Comparison of ENCODE assay signal across 22 mouse cellular contexts in genomic region chr3:146927311-146928015, GRCm38 (mm10).
DNase-seq lines count a peak whose midpoint lies in the region; ATAC-seq and TF ChIP-seq lines count a peak whose summit lies in the region.
"Had no signal": no experiment of that assay in that cellular context is flagged by ENCODE, and none has a peak within 500 bp of the region (broad histone marks: within the 10 kb centered on the region; RNA-seq: fewer than 3 reads in every experiment).

No protein-coding gene starts in this region.

- dilution Hi-C loops in CH12.LX (cut with MboI; ENCODE audit: extremely low pct_ligation_motif_present, extremely low pct_unique_long_range_greater_than_20kb, low sequenced_read_pairs): no loop called here

- DNase-seq in CH12.LX (ENCODE audit: extremely low read depth): no peak
- no peak for DNase-seq in kidney, postnatal 36 days
- DNase-seq in cerebellum, postnatal 10 days: no peak
- no peak for DNase-seq in heart, adult 18-20 months
- DNase-seq: adrenal gland, adult 8-10 months; adrenal gland, postnatal 14 days; adrenal gland, postnatal 36 days; cerebellum, adult 11-12 months; cerebellum, adult 2 months; cerebellum, adult 9-10 months; cerebellum, postnatal 14 days had no signal

- no peaks in the 10 kb centered on the region for H3K79me2 ChIP-seq in CH12.LX (replicated peaks; ENCODE audit: control insufficient read depth, extremely low read depth, insufficient read depth, poor library complexity, severe bottlenecking)

- in situ Hi-C loops in CH12.LX (cut with MboI; ENCODE audit: low pct_ligation_motif_present, low pct_unique_long_range_greater_than_20kb, low sequenced_read_pairs): loop anchor here (25.0 kb wide), 1 partner anchor 740 kb away; no protein-coding TSS in a partner anchor

- peak overlapping the region; percentile 41 to 57 (median 49) for H3K4me3 ChIP-seq in CH12.LX (replicated peaks in 1 of 3; ENCODE audit: low read depth in 2 of 3, low read length in 2 of 3, poor library complexity in 1 of 3)
- no peak overlapping the region for H3K4me3 ChIP-seq in stomach, embryonic 14.5 days (ENCODE audit: low read depth, low read length)
- no peak overlapping the region for H3K4me3 ChIP-seq in stomach, embryonic 16.5 days (replicated peaks; ENCODE audit: low read length)
- H3K4me3 ChIP-seq: embryonic facial prominence, embryonic 10.5 days; embryonic facial prominence, embryonic 12.5 days; forebrain, embryonic 10.5 days; forebrain, embryonic 12.5 days had no signal

- H3K36me3 ChIP-seq in CH12.LX (replicated peaks in 1 of 2; ENCODE audit: control insufficient read depth in 1 of 2, insufficient read depth in 1 of 2, low read length in 1 of 2): peaks cover 14 to 16% of the 10 kb centered on the region in 2 experiments
- H3K36me3 ChIP-seq in stomach, embryonic 14.5 days (ENCODE audit: control insufficient read depth, insufficient read depth, low read length): no peaks in the 10 kb centered on the region
- no peaks in the 10 kb centered on the region for H3K36me3 ChIP-seq in stomach, embryonic 16.5 days (ENCODE audit: control insufficient read depth, insufficient read depth, low read length)
- H3K36me3 ChIP-seq: embryonic facial prominence, embryonic 10.5 days; embryonic facial prominence, embryonic 12.5 days; forebrain, embryonic 10.5 days; G1E had no signal

- TF ChIP-seq RAD21 in CH12.LX (IDR thresholded peaks at IDR 0.05; ENCODE audit: low read depth, low read length): no peak

- TF ChIP-seq EP300 in CH12.LX (IDR thresholded peaks at IDR 0.05; ENCODE audit: low read length): no peak; the same call in 1 of the 2 replicates

- H3K27ac ChIP-seq in CH12.LX (ENCODE audit: insufficient read depth, low read depth): peak overlapping the region; percentile 91; the same call in 1 of the 2 replicates
- H3K27ac ChIP-seq in stomach, embryonic 14.5 days (ENCODE audit: low read length): no peak overlapping the region
- H3K27ac ChIP-seq in stomach, embryonic 16.5 days (ENCODE audit: low read length): no peak overlapping the region
- H3K27ac ChIP-seq: embryonic facial prominence, embryonic 10.5 days; embryonic facial prominence, embryonic 12.5 days; forebrain, embryonic 10.5 days; forebrain, embryonic 12.5 days had no signal

- H3K4me1 ChIP-seq in CH12.LX (ENCODE audit: control insufficient read depth in 1 of 2, insufficient read depth in 2 of 2): peaks cover 37 to 55% of the 10 kb centered on the region in 2 experiments
- no peaks in the 10 kb centered on the region for H3K4me1 ChIP-seq in stomach, embryonic 14.5 days (ENCODE audit: control insufficient read depth, insufficient read depth, low read length)
- no peaks in the 10 kb centered on the region for H3K4me1 ChIP-seq in stomach, embryonic 16.5 days (ENCODE audit: control insufficient read depth, insufficient read depth, low read length)
- H3K4me1 ChIP-seq: embryonic facial prominence, embryonic 10.5 days; embryonic facial prominence, embryonic 12.5 days; forebrain, embryonic 10.5 days; forebrain, embryonic 12.5 days had no signal

- ATAC-seq in stomach, embryonic 14.5 days (ENCODE audit: insufficient number of reproducible peaks, insufficient read depth, low FRiP score, low read depth): peak; percentile 93
- ATAC-seq in stomach, embryonic 16.5 days (ENCODE audit: insufficient read depth, low FRiP score): peak; percentile 90
- ATAC-seq: activated CD4-positive, CD25-positive, alpha-beta regulatory T cell, adult 4 months; forebrain, embryonic 14.5 days; forebrain, embryonic 16.5 days; Patski had no signal

- peak overlapping the region; percentile 87 for H3K4me2 ChIP-seq in CH12.LX (ENCODE audit: insufficient read depth, low read depth, poor library complexity, severe bottlenecking)
- H3K4me2 ChIP-seq in stomach, embryonic 14.5 days (replicated peaks; ENCODE audit: low read depth, low read length): no peak overlapping the region
- H3K4me2 ChIP-seq in stomach, embryonic 16.5 days (ENCODE audit: low read depth, low read length): no peak overlapping the region
- H3K4me2 ChIP-seq: embryonic facial prominence, embryonic 12.5 days; forebrain, embryonic 12.5 days had no signal

- no peak for TF ChIP-seq CTCF in CH12.LX (conservative IDR thresholded peaks at IDR 0.05 in 1 of 2, IDR thresholded peaks at IDR 0.05 in 1 of 2; ENCODE audit: low read depth in 2 of 2, low read length in 2 of 2)

- TF ChIP-seq POLR2A in CH12.LX (IDR thresholded peaks at IDR 0.05; ENCODE audit: low read depth, low read length): no peak

- peak overlapping the region; percentile 93 for H3K9ac ChIP-seq in CH12.LX (ENCODE audit: insufficient read depth, low read depth)
- no peak overlapping the region for H3K9ac ChIP-seq in stomach, embryonic 14.5 days (replicated peaks; ENCODE audit: low read depth, low read length)
- no peak overlapping the region for H3K9ac ChIP-seq in stomach, embryonic 16.5 days (ENCODE audit: low read length)
- H3K9ac ChIP-seq: embryonic facial prominence, embryonic 12.5 days; forebrain, embryonic 12.5 days had no signal

- H3K9me3 ChIP-seq in CH12.LX (replicated peaks; ENCODE audit: low read length): peaks cover 13% of the 10 kb centered on the region
- H3K9me3 ChIP-seq in stomach, embryonic 14.5 days (ENCODE audit: control insufficient read depth, low read depth, low read length): no peaks in the 10 kb centered on the region
- no peaks in the 10 kb centered on the region for H3K9me3 ChIP-seq in stomach, embryonic 16.5 days (replicated peaks; ENCODE audit: control insufficient read depth, low read length)
- H3K9me3 ChIP-seq: embryonic facial prominence, embryonic 10.5 days; embryonic facial prominence, embryonic 12.5 days; forebrain, embryonic 10.5 days; forebrain, embryonic 12.5 days; G1E had no signal

- WGBS in stomach, embryonic 14.5 days: 66% methylated on average over 6 of the region's 6 CpGs
- WGBS in stomach, embryonic 16.5 days: 62% methylated on average over 6 of the region's 6 CpGs

- no peaks in the 10 kb centered on the region for H3K27me3 ChIP-seq in CH12.LX (replicated peaks)
- H3K27me3 ChIP-seq in stomach, embryonic 14.5 days (ENCODE audit: control insufficient read depth, insufficient read depth, low read length): no peaks in the 10 kb centered on the region
- H3K27me3 ChIP-seq in stomach, embryonic 16.5 days (ENCODE audit: control insufficient read depth, insufficient read depth, low read length): no peaks in the 10 kb centered on the region
- H3K27me3 ChIP-seq: embryonic facial prominence, embryonic 12.5 days; forebrain, embryonic 12.5 days; Patski had no signal

TF ChIP-seq in CH12.LX, 34 proteins besides CTCF, POLR2A, EP300 and RAD21 (continues in another document):
- no peak; the same call in 1 of the 2 replicates for TF ChIP-seq CHD1 (IDR thresholded peaks at IDR 0.05; ENCODE audit: low read depth, low read length)
- TF ChIP-seq ZKSCAN1 (IDR thresholded peaks at IDR 0.05; ENCODE audit: borderline replicate concordance, low read depth, low read length): no peak
- 0 out of 2 replicates have a peak, but pooled peaks have one; percentile 16 for TF ChIP-seq TBP (conservative IDR thresholded peaks at IDR 0.05; ENCODE audit: low read depth, low read length)
- TF ChIP-seq TCF12 (IDR thresholded peaks at IDR 0.05; ENCODE audit: low read depth, low read length): no peak
- no peak for TF ChIP-seq JUN (IDR thresholded peaks at IDR 0.05; ENCODE audit: insufficient read depth, low read depth, low read length)
- TF ChIP-seq BHLHE40 (IDR thresholded peaks at IDR 0.05; ENCODE audit: low read depth, low read length): no peak
- TF ChIP-seq HCFC1 (IDR thresholded peaks at IDR 0.05; ENCODE audit: low read depth, low read length): no peak
- no peak for TF ChIP-seq ETS1 (conservative IDR thresholded peaks at IDR 0.05; ENCODE audit: low read depth, low read length)
- 0 out of 2 replicates have a peak, but pooled peaks have one; percentile 6 for TF ChIP-seq KAT2A (IDR thresholded peaks at IDR 0.05; ENCODE audit: insufficient replicate concordance, low read length)
- TF ChIP-seq SIN3A (IDR thresholded peaks at IDR 0.05; ENCODE audit: low read length): 0 out of 2 replicates have a peak, but pooled peaks have one; percentile 32
- 0 out of 2 replicates have a peak, but pooled peaks have one; percentile 72 for TF ChIP-seq UBTF (IDR thresholded peaks at IDR 0.05; ENCODE audit: low read depth, low read length)
- TF ChIP-seq MXI1 (IDR thresholded peaks at IDR 0.05; ENCODE audit: low read depth, low read length): no peak
- TF ChIP-seq MAZ (IDR thresholded peaks at IDR 0.05; ENCODE audit: low read depth, low read length): 0 out of 2 replicates have a peak, but pooled peaks have one; percentile 59
- no peak for TF ChIP-seq USF1 (IDR thresholded peaks at IDR 0.05; ENCODE audit: low read depth, low read length)
- no peak for TF ChIP-seq RCOR1 (conservative IDR thresholded peaks at IDR 0.05; ENCODE audit: low read depth, low read length)
- no peak for TF ChIP-seq NELFE (IDR thresholded peaks at IDR 0.05; ENCODE audit: low read depth, low read length)
- TF ChIP-seq NRF1 (IDR thresholded peaks at IDR 0.05; ENCODE audit: low read depth, low read length): no peak
- no peak for TF ChIP-seq ZMIZ1 (IDR thresholded peaks at IDR 0.05; ENCODE audit: low read depth, low read length)
- TF ChIP-seq MEF2A (IDR thresholded peaks at IDR 0.05; ENCODE audit: borderline replicate concordance, low read depth, low read length): peak; percentile 70
- no peak for TF ChIP-seq CHD2 (IDR thresholded peaks at IDR 0.05; ENCODE audit: low read length)
- no peak for TF ChIP-seq MAFK (IDR thresholded peaks at IDR 0.05; ENCODE audit: insufficient replicate concordance, low read length)
- no peak for TF ChIP-seq E2F4 (IDR thresholded peaks at IDR 0.05; ENCODE audit: insufficient replicate concordance, low read depth, low read length)
- TF ChIP-seq POLR2AphosphoS2 (IDR thresholded peaks at IDR 0.05; ENCODE audit: low read depth, low read length): no peak
- no peak for TF ChIP-seq MAX (IDR thresholded peaks at IDR 0.05; ENCODE audit: low read length)
- TF ChIP-seq MYC (IDR thresholded peaks at IDR 0.05; ENCODE audit: low read depth, low read length): no peak
- TF ChIP-seq USF2 (conservative IDR thresholded peaks at IDR 0.05; ENCODE audit: low read depth, low read length): no peak
- 0 out of 2 replicates have a peak, but pooled peaks have one; percentile 11 for TF ChIP-seq ELF1 (IDR thresholded peaks at IDR 0.05; ENCODE audit: low read depth, low read length)
- peak; percentile 34; the same call in 1 of the 2 replicates for TF ChIP-seq IRF4 (IDR thresholded peaks at IDR 0.05; ENCODE audit: low read depth, low read length)
- no peak for TF ChIP-seq ZC3H11A (IDR thresholded peaks at IDR 0.05; ENCODE audit: low read depth, low read length)
- TF ChIP-seq ZNF384 (IDR thresholded peaks at IDR 0.05; ENCODE audit: low read depth, low read length): peak; percentile 62; the same call in 1 of the 2 replicates
- TF ChIP-seq GABPA (IDR thresholded peaks at IDR 0.05; ENCODE audit: insufficient replicate concordance, low read depth, low read length): no peak
- no peak for TF ChIP-seq SMC3 (IDR thresholded peaks at IDR 0.05; ENCODE audit: low read depth, low read length)

Comparison
In these comparisons a context has a peak if more than half of its experiments do, and no peak if none do; other contexts are left out.
1. H3K4me3 ChIP-seq: peak in CH12.LX (3 of 3); none in stomach, embryonic 14.5 days (single experiment) and stomach, embryonic 16.5 days (single experiment).